Mouse (Mus musculus) E14TG2a.4 (cell line): Measurements from ENCODE around the gene Gipc3.
A peak's percentile ranks its signal among the peaks of the same experiment; 100 is the strongest.

ENCODE experiments used
- H3K27me3 ChIP-seq: 2 replicates; pipeline ENCODE4 v1.6.1; 2014; ENCODE audit warnings: low read length, control low read depth; ENCODE audit not compliant: insufficient read depth
- H3K36me3 ChIP-seq: 2 replicates; pipeline ENCODE4 v1.6.1; 2014; ENCODE audit warnings: low read length, control low read depth; ENCODE audit not compliant: insufficient read depth
- H3K4me1 ChIP-seq: replicated peaks from 2 replicates; pipeline ENCODE4 v1.6.1; 2014; ENCODE audit warnings: low read depth, low read length, control low read depth
- H3K4me3 ChIP-seq: replicated peaks from 2 replicates; pipeline ENCODE4 v1.5.1; 2014; ENCODE audit warnings: mild to moderate bottlenecking, low read length
- H3K9me3 ChIP-seq: 2 replicates; pipeline ENCODE4 v1.6.1; 2014; ENCODE audit warnings: low read length, control low read depth
- CTCF ChIP-seq: conservative IDR thresholded peaks from 2 replicates; pipeline ENCODE4 v1.5.1; 2014; ENCODE audit warnings: low read length
- NANOG ChIP-seq: IDR thresholded peaks from 2 replicates; pipeline ENCODE4 v1.6.1; 2014; ENCODE audit warnings: borderline replicate concordance, low read length, mixed read lengths
- POU5F1 ChIP-seq: IDR thresholded peaks from 2 replicates; pipeline ENCODE4 v1.6.1; 2014; ENCODE audit warnings: low read length, borderline replicate concordance

Gene Gipc3

GRCm38 (mm10) chr10:81322444-81322843, 20.6 kb downstream of the Gipc3 start:
- H3K27me3 ChIP-seq: no peaks in the 10 kb centered on the region
- peak overlapping the region; percentile 100 for H3K4me3 ChIP-seq
- H3K36me3 ChIP-seq: peaks cover 75% of the 10 kb centered on the region
- TF ChIP-seq POU5F1: no peak
- TF ChIP-seq CTCF: no peak
- no peak for TF ChIP-seq NANOG
- peaks cover 84% of the 10 kb centered on the region for H3K4me1 ChIP-seq
- no peaks in the 10 kb centered on the region for H3K9me3 ChIP-seq

GRCm38 (mm10) chr10:81321436-81321835, 21.6 kb downstream of the Gipc3 start:
- Histone ChIP-seq H3K36me3 (peaks cover 66% of the 10 kb centered on the region), H3K9me3 (no peaks in the 10 kb centered on the region), H3K27me3 (no peaks in the 10 kb centered on the region), H3K4me3 (peak overlapping the region; percentile 100), H3K4me1 (peaks cover 84% of the 10 kb centered on the region)
- TF ChIP-seq NANOG: no peak
- TF ChIP-seq POU5F1: no peak
- TF ChIP-seq CTCF: no peak

GRCm38 (mm10) chr10:81320550-81321347, 22.3 kb downstream of the Gipc3 start, which contains the start of gene Cactin:
Gene Cactin, plus strand, starts transcription at chr10:81321103.
- TF ChIP-seq CTCF (no peak), NANOG (no peak), POU5F1 (no peak)
- H3K27me3 ChIP-seq: no peaks in the 10 kb centered on the region
- H3K36me3 ChIP-seq: peaks cover 65% of the 10 kb centered on the region
- H3K4me3 ChIP-seq: peak within 1 kb of the TSS; percentile 100
- peaks cover 84% of the 10 kb centered on the region for H3K4me1 ChIP-seq
- H3K9me3 ChIP-seq: no peaks in the 10 kb centered on the region

- H3K36me3 ChIP-seq: peaks cover 65% of the 10 kb centered on the region
- TF ChIP-seq CTCF: no peak
- TF ChIP-seq NANOG: no peak
- TF ChIP-seq POU5F1: no peak
- peaks cover 84% of the 10 kb centered on the region for H3K4me1 ChIP-seq
- peak overlapping the region; percentile 100 for H3K4me3 ChIP-seq
- H3K27me3 ChIP-seq: no peaks in the 10 kb centered on the region
- H3K9me3 ChIP-seq: no peaks in the 10 kb centered on the region
Observed at GRCm38 (mm10) chr10:81319741-81320549, 23.1 kb downstream of the Gipc3 start.

GRCm38 (mm10) chr10:81319330-81319699, 23.8 kb downstream of the Gipc3 start:
- peaks cover 83% of the 10 kb centered on the region for H3K4me1 ChIP-seq
- TF ChIP-seq CTCF (no peak), NANOG (no peak), POU5F1 (no peak)
- no peaks in the 10 kb centered on the region for H3K9me3 ChIP-seq
- no peaks in the 10 kb centered on the region for H3K27me3 ChIP-seq
- H3K36me3 ChIP-seq: peaks cover 65% of the 10 kb centered on the region
- H3K4me3 ChIP-seq: peak overlapping the region; percentile 100

- Histone ChIP-seq H3K9me3 (no peaks in the 10 kb centered on the region), H3K4me3 (peak overlapping the region; percentile 100; the same call in 1 of the 2 replicates), H3K4me1 (peaks cover 83% of the 10 kb centered on the region), H3K36me3 (peaks cover 65% of the 10 kb centered on the region), H3K27me3 (no peaks in the 10 kb centered on the region)
- TF ChIP-seq NANOG: no peak
- TF ChIP-seq POU5F1: no peak
Observed at GRCm38 (mm10) chr10:81318589-81319329, 24.3 kb downstream of the Gipc3 start.

GRCm38 (mm10) chr10:81317273-81317672, 25.8 kb downstream of the Gipc3 start:
- Histone ChIP-seq H3K27me3 (no peaks in the 10 kb centered on the region), H3K9me3 (no peaks in the 10 kb centered on the region), H3K4me3 (peak overlapping the region; percentile 72), H3K36me3 (peaks cover 65% of the 10 kb centered on the region), H3K4me1 (peaks cover 83% of the 10 kb centered on the region)
- TF ChIP-seq POU5F1 (no peak), NANOG (no peak), CTCF (no peak)

GRCm38 (mm10) chr10:81316338-81317060, 26.6 kb downstream of the Gipc3 start:
- H3K4me3 ChIP-seq: peak overlapping the region; percentile 72
- H3K27me3 ChIP-seq: no peaks in the 10 kb centered on the region
- peaks cover 70% of the 10 kb centered on the region for H3K36me3 ChIP-seq
- peak; percentile 14; the same call in 1 of the 2 replicates for TF ChIP-seq CTCF
- no peak for TF ChIP-seq POU5F1
- H3K9me3 ChIP-seq: no peaks in the 10 kb centered on the region
- H3K4me1 ChIP-seq: peaks cover 83% of the 10 kb centered on the region
